Mouse (Mus musculus) spleen, adult 2 months (tissue): ENCODE data around the gene Tfb2m. TPM values are rescaled to one million over a fixed set of nuclear protein-coding genes. Genes with fewer than 3 reads are reported as not detected.

Experiments
- DNase-seq, 2 experiments: peaks; one replicate each; pipeline versions ENCODE4 v3.0.0 to v3.0.0-alpha.2; 2012 to 2021; ENCODE audit warnings: low spot score in 2 of 2, low read depth in 1 of 2
- H3K27ac ChIP-seq: fragments of 200-500 bp; 2 replicates; pipeline ENCODE4 v1.5.1; 2012; ENCODE audit warnings: low read length, inconsistent platforms; ENCODE audit not compliant: insufficient read depth
- H3K27me3 ChIP-seq: fragments of 200-500 bp; 2 replicates; pipeline ENCODE4 v1.6.1; 2012; ENCODE audit warnings: mild to moderate bottlenecking, moderate library complexity, low read length, inconsistent platforms; ENCODE audit not compliant: control insufficient read depth, insufficient read depth
- H3K36me3 ChIP-seq: fragments of 200-500 bp; 2 replicates; pipeline ENCODE4 v1.6.1; 2012; ENCODE audit warnings: mild to moderate bottlenecking, low read length, inconsistent platforms; ENCODE audit not compliant: control insufficient read depth, insufficient read depth
- H3K4me1 ChIP-seq: fragments of 200-500 bp; 2 replicates; pipeline ENCODE4 v1.6.1; 2011; ENCODE audit warnings: inconsistent platforms; ENCODE audit not compliant: control insufficient read depth, insufficient read depth, insufficient read length
- H3K4me3 ChIP-seq: fragments of 200-500 bp; 2 replicates; pipeline ENCODE4 v1.5.1; 2011; ENCODE audit warnings: mild to moderate bottlenecking, inconsistent platforms; ENCODE audit not compliant: insufficient read depth, insufficient read length; ENCODE audit errors: extremely low read depth
- CTCF ChIP-seq: fragments of 200-500 bp; IDR thresholded peaks from 2 replicates; pipeline ENCODE4 v1.5.1; 2011; ENCODE audit warnings: mild to moderate bottlenecking, inconsistent platforms; ENCODE audit not compliant: insufficient read depth, insufficient read length, insufficient replicate concordance; ENCODE audit errors: extremely low read depth
- POLR2A ChIP-seq: fragments of 200-500 bp; IDR thresholded peaks from 2 replicates; pipeline ENCODE4 v1.6.1; 2011; ENCODE audit warnings: low read depth, low read length, inconsistent platforms
- WGBS: fragments of 180-500 bp; shearing (Covaris S2); methylation state at CpG from one replicate; pipeline ENCODE4 v1.1.7; 2018; 5-methylcytosine and 5-hydroxymethylcytosine counted together
- polyA plus RNA-seq: library from polyadenylated mRNA; depleted of rRNA; stranded (reverse); fragments of >200 nt; gene quantifications from 2 replicates; pipeline ENCODE4 v1.2.3, GENCODE M21; 2012

Tfb2m gene
- polyA plus RNA-seq, 1 experiment, result 4.4 TPM

GRCm38 (mm10) chr1:179551921-179552320, 5.9 kb upstream of the Tfb2m start:
- H3K27me3 ChIP-seq, result no peaks in the 10 kb centered on the region
- no peaks in the 10 kb centered on the region for H3K36me3 ChIP-seq
- no peak for DNase-seq
- no peaks in the 10 kb centered on the region for H3K4me1 ChIP-seq
- H3K27ac ChIP-seq, result no peak overlapping the region
- 76% methylated on average over 4 of the region's 4 CpGs for WGBS
- no peak overlapping the region for H3K4me3 ChIP-seq
- TF ChIP-seq POLR2A (no peak), CTCF (no peak)

GRCm38 (mm10) chr1:179551336-179551735, 5.3 kb upstream of the Tfb2m start:
- Histone ChIP-seq H3K4me3 (no peak overlapping the region), H3K27me3 (no peaks in the 10 kb centered on the region), H3K27ac (no peak overlapping the region), H3K36me3 (no peaks in the 10 kb centered on the region), H3K4me1 (no peaks in the 10 kb centered on the region)
- TF ChIP-seq POLR2A (no peak), CTCF (no peak)
- WGBS, result 35% methylated on average over 3 of the region's 3 CpGs
- no peak for DNase-seq

GRCm38 (mm10) chr1:179548996-179549752, 3.1 kb upstream of the Tfb2m start:
- Histone ChIP-seq H3K4me3 (no peak overlapping the region), H3K36me3 (no peaks in the 10 kb centered on the region), H3K27me3 (no peaks in the 10 kb centered on the region), H3K27ac (peak overlapping the region; percentile 38), H3K4me1 (no peaks in the 10 kb centered on the region; the same call in 1 of the 2 replicates)
- DNase-seq, result peak in 1 of 2 experiments; percentile 26
- TF ChIP-seq CTCF, result no peak
- TF ChIP-seq POLR2A, result no peak
- 75% methylated on average over 5 of the region's 5 CpGs for WGBS

- 93% methylated on average over 11 of the region's 11 CpGs for WGBS
- H3K4me1 ChIP-seq, result no peaks in the 10 kb centered on the region; the same call in 1 of the 2 replicates
- H3K4me3 ChIP-seq, result no peak overlapping the region
- no peaks in the 10 kb centered on the region for H3K27me3 ChIP-seq
- H3K27ac ChIP-seq, result no peak overlapping the region
- no peaks in the 10 kb centered on the region for H3K36me3 ChIP-seq
- TF ChIP-seq POLR2A (no peak), CTCF (no peak)
- DNase-seq, result no peak
Measured at GRCm38 (mm10) chr1:179548220-179548619, 2.2 kb upstream of the Tfb2m start.

- no peaks in the 10 kb centered on the region for H3K36me3 ChIP-seq
- H3K27me3 ChIP-seq, result no peaks in the 10 kb centered on the region
- no peak overlapping the region for H3K27ac ChIP-seq
- no peak for DNase-seq
- H3K4me3 ChIP-seq, result peak overlapping the region; percentile 85; the same call in 1 of the 2 replicates
- no peaks in the 10 kb centered on the region; the same call in 1 of the 2 replicates for H3K4me1 ChIP-seq
- 26% methylated on average over 5 of the region's 5 CpGs for WGBS
- TF ChIP-seq CTCF, result no peak
- no peak for TF ChIP-seq POLR2A
Measured at GRCm38 (mm10) chr1:179547176-179547575, 1.1 kb upstream of the Tfb2m start.

- DNase-seq, result no peak
- no peak for TF ChIP-seq POLR2A
- TF ChIP-seq CTCF, result no peak
- Histone ChIP-seq H3K27me3 (no peaks in the 10 kb centered on the region), H3K27ac (peak overlapping the region; percentile 88), H3K4me3 (peak overlapping the region; percentile 85), H3K4me1 (no peaks in the 10 kb centered on the region; the same call in 1 of the 2 replicates), H3K36me3 (no peaks in the 10 kb centered on the region)
- under 1% methylated on average over 44 of the region's 44 CpGs for WGBS
Measured at GRCm38 (mm10) chr1:179546551-179546917, 467 bp upstream of the Tfb2m start.

- no peaks in the 10 kb centered on the region for H3K27me3 ChIP-seq
- H3K4me3 ChIP-seq, result no peak overlapping the region
- 63% methylated on average over 3 of the region's 3 CpGs for WGBS
- H3K27ac ChIP-seq, result no peak overlapping the region
- H3K4me1 ChIP-seq, result no peaks in the 10 kb centered on the region; the same call in 1 of the 2 replicates
- DNase-seq, result no peak
- TF ChIP-seq CTCF (peak; percentile 2; the same call in 1 of the 2 replicates), POLR2A (no peak)
- H3K36me3 ChIP-seq, result peaks cover 17% of the 10 kb centered on the region
Measured at GRCm38 (mm10) chr1:179541502-179541901, 4.6 kb downstream of the Tfb2m start.
